Mouse (Mus musculus) CD4-positive naive resting alpha-beta T cell, adult 57 days (primary cell): ENCODE results near the gene A2m. TPM values are rescaled to one million over a fixed set of nuclear protein-coding genes. Genes with fewer than 3 reads are reported as not detected.

Experiments used
- total RNA-seq: library from RNA; stranded (reverse); gene quantifications from one replicate; pipeline ENCODE4 v1.2.4, GENCODE M21; 2023

A2m gene
- total RNA-seq = not detected

DNA sequence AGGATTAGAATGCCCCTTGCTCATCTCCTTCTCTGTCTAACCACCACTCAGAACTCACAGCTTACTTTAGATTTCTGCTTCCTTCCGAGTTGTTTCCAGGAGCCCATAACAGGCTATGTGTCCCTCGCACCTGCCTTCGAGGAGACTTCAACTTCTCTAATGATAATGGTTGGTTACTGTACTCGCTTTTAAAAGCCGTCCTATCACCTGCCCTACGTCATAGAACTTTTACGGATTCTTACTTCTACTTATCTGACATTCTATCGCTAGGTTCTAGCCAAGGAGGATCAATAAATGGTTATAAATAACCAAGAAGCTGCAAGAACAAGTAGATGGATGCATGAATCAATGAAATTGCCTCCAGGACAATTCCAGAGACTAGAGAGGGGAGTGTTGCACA, at the start of gene A2m:
TSS of gene A2m (plus strand) at position 301 of the 400 bp plus-strand sequence.

Other genes starting within 250 kb of the A2m start
- not detected for gene Iqsec3, start 161.7 kb upstream of the A2m start, total RNA-seq
- gene Gm7298, start 97.6 kb downstream of the A2m start, total RNA-seq = not detected
- not detected for gene Mug1, start 203.2 kb downstream of the A2m start, total RNA-seq